Mouse (Mus musculus) right cerebral cortex, postnatal 14 days (tissue): ENCODE measurements at regions not wholly inside any gene's neighbourhood (a gene's known extent, or its start where the extent isn't known, plus 50 kb on each side); places are given as distances from the start of the nearest gene placed in this dataset.
"Not testable (repeated sequence)": the region's sequence is repeated elsewhere in the genome, so short reads cannot be mapped to it uniquely, and the experiment has no call there.

ENCODE experiments used
- DNase-seq: peaks from one replicate; pipeline ENCODE4 v3.0.0; 2022

GRCm38 (mm10) chr3:130809696-130810665, 79.8 kb upstream of the Rpl34 start:
- DNase-seq: no peak

DNA sequence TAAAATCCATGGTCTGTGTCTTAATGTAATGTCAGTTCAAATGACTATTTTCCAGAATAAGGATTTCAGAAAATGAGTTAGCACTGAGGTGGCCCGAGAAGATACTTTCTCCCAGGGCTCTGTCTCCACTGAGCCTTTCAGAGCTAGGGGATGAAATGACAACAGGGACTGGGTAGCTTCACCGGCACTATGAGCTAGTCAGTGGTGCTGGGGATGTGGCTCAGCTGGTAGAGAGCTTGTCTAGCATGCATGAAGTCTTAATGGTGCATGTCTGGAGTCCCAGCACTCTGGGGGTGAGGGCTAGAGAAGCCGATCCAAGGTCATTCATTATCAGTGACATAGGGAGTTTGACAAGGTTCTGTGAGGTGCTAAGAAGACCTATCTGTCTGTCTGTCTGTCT, 75.1 kb upstream of the Rpl34 start:
- no peak for DNase-seq

GRCm38 (mm10) chr3:130804327-130804662, 74.1 kb upstream of the Rpl34 start:
- DNase-seq: no peak

DNA sequence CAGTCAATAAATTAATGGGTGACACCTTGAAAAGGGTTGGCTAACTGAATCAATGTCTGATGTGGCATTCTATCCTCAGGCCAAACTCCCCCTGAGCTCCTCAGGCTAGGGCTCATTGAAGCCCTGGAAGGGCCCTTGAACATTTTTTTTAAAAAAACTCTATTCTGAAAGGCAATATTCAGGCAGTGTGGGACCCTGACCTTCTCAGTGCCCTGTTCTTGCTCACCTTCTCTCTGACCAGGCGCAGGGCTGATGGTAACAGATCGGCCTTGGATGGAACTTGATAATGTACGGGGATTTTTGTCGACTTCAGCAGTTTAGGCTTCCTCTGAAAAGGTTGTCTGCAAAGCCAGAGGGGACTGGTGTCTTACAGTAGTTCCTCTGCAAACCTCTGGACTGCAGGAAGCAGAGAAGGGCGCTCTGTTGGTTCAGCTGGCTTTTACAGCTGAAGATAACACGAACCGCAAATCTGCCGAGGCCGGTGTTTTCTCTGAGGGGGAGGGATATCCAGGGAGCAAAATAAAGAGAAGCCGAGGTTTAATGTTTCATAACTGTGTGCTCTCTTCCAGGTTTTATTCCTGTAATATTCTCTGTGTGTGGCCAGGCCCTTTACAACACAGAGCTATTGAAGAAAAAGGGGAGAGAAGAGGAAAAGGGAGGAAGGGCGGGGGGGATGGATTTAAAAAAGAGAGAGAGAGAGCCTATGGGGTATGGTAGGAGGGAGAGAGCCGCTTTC, 73.6 kb upstream of the Rpl34 start:
- DNase-seq: no peak

- DNase-seq: no peak
Measured at GRCm38 (mm10) chr3:130800016-130800415, 69.8 kb upstream of the Rpl34 start.

DNA sequence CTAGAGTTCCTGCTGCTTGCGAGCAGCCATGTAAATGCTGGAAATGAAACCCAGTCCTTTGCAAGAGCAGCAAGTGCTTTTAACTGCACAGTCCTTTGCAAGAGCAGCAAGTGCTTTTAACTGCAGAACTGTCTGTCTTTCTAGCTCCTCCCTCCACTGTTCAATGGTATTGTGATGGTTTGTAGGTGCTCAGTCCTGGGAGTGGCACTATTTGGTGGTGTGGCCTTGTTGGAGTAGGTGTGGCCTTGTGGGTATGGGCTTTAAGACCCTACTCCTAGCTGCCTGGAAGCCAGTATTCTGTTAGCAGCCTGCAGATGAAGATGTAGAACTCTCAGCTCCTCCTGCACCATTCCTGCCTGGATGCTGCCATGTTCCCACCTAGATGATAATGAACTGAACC, 67.8 kb upstream of the Rpl34 start:
- DNase-seq: not testable (repeated sequence)

DNA sequence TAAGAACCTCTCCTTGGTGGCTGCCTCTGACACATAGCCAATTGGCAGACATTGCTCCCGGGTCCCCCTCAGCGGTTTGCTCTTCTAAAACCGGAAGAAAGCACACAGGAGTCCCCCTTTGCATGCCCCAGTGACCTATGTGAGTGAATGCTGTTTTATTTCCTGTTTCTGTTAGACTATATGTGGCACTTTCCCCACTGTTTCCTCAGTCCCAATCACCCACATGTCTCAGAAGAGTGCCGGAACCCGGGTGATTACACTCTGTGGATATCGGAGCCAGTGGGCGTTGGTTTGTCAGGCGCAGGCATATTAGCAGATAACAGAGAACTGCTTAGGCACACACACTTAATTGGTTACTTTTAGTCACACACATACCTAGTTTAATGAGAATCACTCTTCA, 66.3 kb upstream of the Rpl34 start:
- DNase-seq: no peak

GRCm38 (mm10) chr3:130795396-130795795, 65.2 kb upstream of the Rpl34 start:
- no peak for DNase-seq

DNA sequence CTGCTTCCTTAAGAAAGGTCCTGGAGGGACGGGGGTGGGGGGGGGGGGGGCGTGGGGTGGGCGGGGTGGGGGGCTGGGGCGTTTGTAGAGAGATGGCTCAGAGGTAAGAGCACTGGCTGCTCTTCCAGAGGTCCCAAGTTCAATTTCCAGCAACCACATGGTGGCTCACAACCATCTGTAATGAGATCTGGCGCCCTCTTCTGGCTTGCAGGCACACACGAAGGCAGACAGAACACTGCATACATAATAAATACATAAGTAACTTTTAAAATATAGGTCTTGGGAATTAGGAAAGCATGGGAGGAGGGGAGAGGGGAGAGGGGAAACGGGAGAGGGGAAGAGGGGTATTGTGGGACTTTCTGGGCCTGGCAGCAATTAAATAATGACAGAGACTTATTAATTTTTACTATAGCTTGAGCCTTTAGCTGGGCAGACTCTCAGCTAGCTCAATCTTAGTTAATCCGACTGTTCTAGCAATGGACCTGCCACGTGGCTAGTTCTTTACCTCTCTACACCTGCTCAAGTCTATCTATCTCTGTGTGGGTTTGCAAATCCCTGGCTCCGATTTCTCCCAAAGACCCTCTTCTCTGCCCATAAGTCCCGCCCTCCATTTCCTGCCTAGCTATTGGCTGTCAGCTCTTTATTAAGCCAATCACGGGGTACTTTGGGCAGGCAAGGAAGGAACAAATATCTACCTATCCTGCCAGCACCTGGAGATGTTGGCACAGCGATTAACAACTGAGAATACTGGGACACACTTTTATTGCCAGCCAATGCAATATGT, 64.1 kb upstream of the Rpl34 start:
- DNase-seq: no peak

GRCm38 (mm10) chr3:130780706-130781240, 50.6 kb upstream of the Rpl34 start:
- no peak for DNase-seq
